In genomic region chr7:102137464-102137863, GRCm38 (mm10) we compare ENCODE assay signal across 10 mouse cellular contexts. TPM values are rescaled to one million over a fixed set of nuclear protein-coding genes. Genes with fewer than 3 reads are reported as not detected.
DNase-seq lines count a peak whose midpoint lies in the region; TF ChIP-seq lines count a peak whose summit lies in the region.
"Had no signal": no experiment of that assay in that cellular context is flagged by ENCODE, and none has a peak within 500 bp of the region (broad histone marks: within the 10 kb centered on the region; RNA-seq: fewer than 3 reads in every experiment).

No protein-coding gene starts in this region.

- 80% methylated on average over 1 of the region's 1 CpGs for WGBS in bone marrow, adult 2 months
- 87% methylated on average over 1 of the region's 1 CpGs for WGBS in limb, embryonic 10.5 days

- no peak overlapping the region for H3K4me3 ChIP-seq in bone marrow, adult 2 months (replicated peaks; ENCODE audit: control insufficient read depth, low read depth, low read length)
- no peak overlapping the region for H3K4me3 ChIP-seq in limb, embryonic 10.5 days
- H3K4me3 ChIP-seq: midbrain, embryonic 12.5 days had no signal

- no peaks in the 10 kb centered on the region for H3K27me3 ChIP-seq in limb, embryonic 10.5 days (ENCODE audit: low read depth, poor library complexity, severe bottlenecking)
- H3K27me3 ChIP-seq: midbrain, embryonic 12.5 days had no signal

- TF ChIP-seq CTCF in bone marrow, adult 2 months (IDR thresholded peaks at IDR 0.05; ENCODE audit: control insufficient read depth, insufficient read depth, low read length) = peak; percentile 55

- peaks cover 98% of the 10 kb centered on the region for H3K36me3 ChIP-seq in limb, embryonic 10.5 days

- no peaks in the 10 kb centered on the region for H3K9me3 ChIP-seq in limb, embryonic 10.5 days (replicated peaks)
- H3K9me3 ChIP-seq: midbrain, embryonic 12.5 days had no signal

- no peak overlapping the region for H3K27ac ChIP-seq in bone marrow, adult 2 months (ENCODE audit: control insufficient read depth, insufficient read depth, low read depth, low read length, poor library complexity)
- no peak overlapping the region for H3K27ac ChIP-seq in limb, embryonic 10.5 days
- H3K27ac ChIP-seq: midbrain, embryonic 12.5 days had no signal

- no peak for TF ChIP-seq POLR2A in bone marrow, adult 2 months (IDR thresholded peaks at IDR 0.05; ENCODE audit: borderline replicate concordance, control insufficient read depth, low read depth, low read length)

- H3K4me1 ChIP-seq in bone marrow, adult 2 months (ENCODE audit: control insufficient read depth, insufficient read depth, low read length) = no peaks in the 10 kb centered on the region
- no peaks in the 10 kb centered on the region for H3K4me1 ChIP-seq in limb, embryonic 10.5 days
- H3K4me1 ChIP-seq: midbrain, embryonic 12.5 days had no signal

- DNase-seq in adrenal gland, adult (ENCODE audit: inconsistent age in 2 of 2, low spot score in 1 of 2) = peak; percentile 29 to 63
- no peak for DNase-seq in adrenal gland, adult 8-10 months
- DNase-seq in layer of hippocampus, postnatal 10 days (ENCODE audit: low spot score in 2 of 2) = peak; percentile 27 to 33
- no peak for DNase-seq in layer of hippocampus, adult 9-11 months
- DNase-seq in limb, embryonic 10.5 days (ENCODE audit: low spot score) = peak; percentile 59
- DNase-seq in spleen, postnatal 10 days (ENCODE audit: low spot score in 2 of 2) = peak; percentile 40 to 74
- DNase-seq in gastrocnemius, postnatal 10 days = no peak

RNA-seq across cellular contexts. Expression of gene Chrna10, which starts 20.8 kb away (rescaled TPM):
- total RNA-seq in adrenal gland, adult 8-10 months (2022) = under 1 TPM in 1 of 4 experiments, not detected in 3; 0.28 TPM
- total RNA-seq in layer of hippocampus, postnatal 10 days (2021) = not detected
- polyA plus RNA-seq in bone marrow, adult 2 months (2011; ENCODE audit: insufficient read depth, insufficient read length, low replicate concordance, missing spikeins) = not detected in 2 replicates
- 0.14 TPM in 1 of 2 replicates, not detected in the other for polyA plus RNA-seq in limb, embryonic 10.5 days (2016; fragmentation: Nextera tagmentation; extraction: Ambion mirVana)
- total RNA-seq in gastrocnemius, postnatal 10 days (2021) = not detected
- polyA plus RNA-seq: midbrain, embryonic 12.5 days had no signal

RNA-seq across cellular contexts. Expression of gene Art5, which starts 28.2 kb away (rescaled TPM):
- total RNA-seq in adrenal gland, adult 8-10 months (2022) = under 1 TPM in 1 of 4 experiments, not detected in 3; 0.38 TPM
- not detected for total RNA-seq in layer of hippocampus, postnatal 10 days (2021)
- 3.6 TPM in 1 of 2 replicates, not detected in the other for polyA plus RNA-seq in bone marrow, adult 2 months (2011; ENCODE audit: insufficient read depth, insufficient read length, low replicate concordance, missing spikeins)
- 4.3 and 5.8 TPM in 2 replicates for polyA plus RNA-seq in limb, embryonic 10.5 days (2016; fragmentation: Nextera tagmentation; extraction: Ambion mirVana)
- 1 to 10 TPM; 8.2 to 8.4 TPM for total RNA-seq in gastrocnemius, postnatal 10 days (2021)
- polyA plus RNA-seq: C2C12 had no signal

RNA-seq across cellular contexts. Expression of gene Art1, which starts 35.9 kb away (rescaled TPM):
- total RNA-seq in adrenal gland, adult 8-10 months (2022) = not detected
- total RNA-seq in layer of hippocampus, postnatal 10 days (2021) = not detected
- not detected in 2 replicates for polyA plus RNA-seq in bone marrow, adult 2 months (2011; ENCODE audit: insufficient read depth, insufficient read length, low replicate concordance, missing spikeins)
- 0.50 and 0.85 TPM in 2 replicates for polyA plus RNA-seq in limb, embryonic 10.5 days (2016; fragmentation: Nextera tagmentation; extraction: Ambion mirVana)
- total RNA-seq in gastrocnemius, postnatal 10 days (2021) = 100 to 1,000 TPM; 264 to 297 TPM

RNA-seq across cellular contexts. Expression of gene Trpc2, which starts 54.5 kb away (rescaled TPM):
- total RNA-seq in adrenal gland, adult 8-10 months (2022) = under 1 TPM in 1 of 4 experiments, not detected in 3; 0.22 TPM
- 1 to 10 TPM in 1 of 2 experiments, under 1 TPM in 1; 0.36 to 1.5 TPM for total RNA-seq in layer of hippocampus, postnatal 10 days (2021)
- polyA plus RNA-seq in bone marrow, adult 2 months (2011; ENCODE audit: insufficient read depth, insufficient read length, low replicate concordance, missing spikeins) = not detected in 2 replicates
- not detected in 2 replicates for polyA plus RNA-seq in limb, embryonic 10.5 days (2016; fragmentation: Nextera tagmentation; extraction: Ambion mirVana)
- under 1 TPM; 0.07 to 0.52 TPM for total RNA-seq in gastrocnemius, postnatal 10 days (2021)
- polyA plus RNA-seq: C2C12; midbrain, embryonic 12.5 days had no signal

Comparison
In these comparisons a context has a peak if more than half of its experiments do, and no peak if none do; other contexts are left out.
1. DNase-seq: peak in adrenal gland, adult (2 of 2), layer of hippocampus, postnatal 10 days (2 of 2), limb, embryonic 10.5 days (single experiment) and spleen, postnatal 10 days (2 of 2); none in adrenal gland, adult 8-10 months (single experiment), layer of hippocampus, adult 9-11 months (single experiment) and gastrocnemius, postnatal 10 days (single experiment).
2. RNA of gene Art5, which starts 28.2 kb away (total RNA-seq): 8.2 to 8.4 TPM in gastrocnemius, postnatal 10 days; not detected in layer of hippocampus, postnatal 10 days and 0.38 TPM in adrenal gland, adult 8-10 months; every median in the first group is over 4 times any median in the second.
3. RNA of gene Art1, which starts 35.9 kb away (total RNA-seq): 264 to 297 TPM in gastrocnemius, postnatal 10 days; not detected in layer of hippocampus, postnatal 10 days and not detected in adrenal gland, adult 8-10 months; every median in the first group is over 100 times any median in the second.